Mouse (Mus musculus): ENCODE data around the gene Ly86. TPM values are rescaled to one million over a fixed set of nuclear protein-coding genes. Genes with fewer than 3 reads are reported as not detected.

The Ly86 gene
- total RNA-seq, 2 experiments from 2014 or later: 0.56 to 0.88 TPM

- no peak for DNase-seq
Measured at GRCm38 (mm10) chr13:37458557-37458956, 113.5 kb downstream of the Ly86 start.

GRCm38 (mm10) chr13:37459022-37459421, 114.0 kb downstream of the Ly86 start:
- DNase-seq: no peak

GRCm38 (mm10) chr13:37459957-37460930, 115.2 kb downstream of the Ly86 start:
- DNase-seq: peak; percentile 78

GRCm38 (mm10) chr13:37462049-37462702, 117.2 kb downstream of the Ly86 start:
- peak; percentile 70 for DNase-seq

- DNase-seq: no peak
Measured at GRCm38 (mm10) chr13:37465710-37466109, 120.7 kb downstream of the Ly86 start.

GRCm38 (mm10) chr13:37467795-37468194, 122.8 kb downstream of the Ly86 start:
- peak; percentile 45 for DNase-seq
